Mouse (Mus musculus): Measurements from ENCODE around the gene Ankrd34a. TPM values are rescaled to one million over a fixed set of nuclear protein-coding genes. Genes with fewer than 3 reads are reported as not detected.
A peak's percentile ranks its signal among the peaks of the same experiment; 100 is the strongest.

Ankrd34a gene
- polyA plus RNA-seq, 1 experiment from 2014 or later, result 1.3 TPM

- peak overlapping the region; percentile 99 for H3K27ac ChIP-seq (replicated peaks)
- no peaks in the 10 kb centered on the region for H3K36me3 ChIP-seq (ENCODE audit: control insufficient read depth, insufficient read depth, low read length)
- H3K4me2 ChIP-seq (replicated peaks; ENCODE audit: low read depth), result peak overlapping the region; percentile 47
- H3K9me3 ChIP-seq (ENCODE audit: control insufficient read depth, low read length), result no peaks in the 10 kb centered on the region
- H3K4me3 ChIP-seq (ENCODE audit: low read depth, low read length), result no peak overlapping the region
- H3K9ac ChIP-seq (ENCODE audit: low read length), result peak overlapping the region; percentile 61
- no peak for TF ChIP-seq CTCF (IDR thresholded peaks at IDR 0.05; ENCODE audit: low read depth)
- TF ChIP-seq EP300 (optimal IDR thresholded peaks at IDR 0.05), result peak; percentile 37
- peaks cover 22% of the 10 kb centered on the region for H3K4me1 ChIP-seq (replicated peaks; ENCODE audit: control insufficient read depth, insufficient read depth)
- peak; percentile 87 for DNase-seq (ENCODE audit: low spot score)
- WGBS, result 21% methylated on average over 14 of the region's 14 CpGs
- no peaks in the 10 kb centered on the region for H3K27me3 ChIP-seq (ENCODE audit: control insufficient read depth, insufficient read depth, low read length)
- peak; percentile 66 for ATAC-seq (ENCODE audit: low FRiP score, low TSS enrichment)
Observed at GRCm38 (mm10) chr3:96576005-96576658, 20.3 kb upstream of the Ankrd34a start.

GRCm38 (mm10) chr3:96576690-96577541, 19.5 kb upstream of the Ankrd34a start, which contains the start of gene Gm16253:
Gene Gm16253, plus strand, starts transcription at chr3:96576984.
- no peaks in the 10 kb centered on the region for H3K27me3 ChIP-seq (ENCODE audit: control insufficient read depth, insufficient read depth, low read length)
- WGBS, result 11% methylated on average over 17 of the region's 17 CpGs
- H3K4me2 ChIP-seq (replicated peaks; ENCODE audit: low read depth), result peak within 1 kb of the TSS; percentile 47
- H3K27ac ChIP-seq (replicated peaks), result peak within 1 kb of the TSS; percentile 99
- TF ChIP-seq CTCF (IDR thresholded peaks at IDR 0.05; ENCODE audit: low read depth), result peak; percentile 36; the same call in 1 of the 2 replicates
- TF ChIP-seq EP300 (optimal IDR thresholded peaks at IDR 0.05), result peak; percentile 83
- no peaks in the 10 kb centered on the region for H3K9me3 ChIP-seq (ENCODE audit: control insufficient read depth, low read length)
- peak; percentile 87 for ATAC-seq (ENCODE audit: low FRiP score, low TSS enrichment)
- H3K4me1 ChIP-seq (replicated peaks; ENCODE audit: control insufficient read depth, insufficient read depth), result peaks cover 22% of the 10 kb centered on the region
- no peaks in the 10 kb centered on the region for H3K36me3 ChIP-seq (ENCODE audit: control insufficient read depth, insufficient read depth, low read length)
- peak within 1 kb of the TSS; percentile 61 for H3K9ac ChIP-seq (ENCODE audit: low read length)
- no peak within 1 kb of the TSS for H3K4me3 ChIP-seq (ENCODE audit: low read depth, low read length)
- peak; percentile 93 for DNase-seq (ENCODE audit: low spot score)

- no peaks in the 10 kb centered on the region for H3K9me3 ChIP-seq (ENCODE audit: control insufficient read depth, low read length)
- TF ChIP-seq EP300 (optimal IDR thresholded peaks at IDR 0.05) (no peak), CTCF (IDR thresholded peaks at IDR 0.05; ENCODE audit: low read depth) (no peak)
- H3K4me1 ChIP-seq (replicated peaks; ENCODE audit: control insufficient read depth, insufficient read depth), result peaks cover 22% of the 10 kb centered on the region
- peak overlapping the region; percentile 99 for H3K27ac ChIP-seq (replicated peaks)
- ATAC-seq (ENCODE audit: low FRiP score, low TSS enrichment), result no peak
- no peaks in the 10 kb centered on the region for H3K36me3 ChIP-seq (ENCODE audit: control insufficient read depth, insufficient read depth, low read length)
- 57% methylated on average over 4 of the region's 4 CpGs for WGBS
- no peaks in the 10 kb centered on the region for H3K27me3 ChIP-seq (ENCODE audit: control insufficient read depth, insufficient read depth, low read length)
- no peak for DNase-seq (ENCODE audit: low spot score)
- H3K4me2 ChIP-seq (replicated peaks; ENCODE audit: low read depth), result peak overlapping the region; percentile 14; the same call in 1 of the 2 replicates
- H3K4me3 ChIP-seq (ENCODE audit: low read depth, low read length), result no peak overlapping the region
- H3K9ac ChIP-seq (ENCODE audit: low read length), result peak overlapping the region; percentile 24; the same call in 1 of the 2 replicates
Observed at GRCm38 (mm10) chr3:96577566-96577965, 18.9 kb upstream of the Ankrd34a start.

- H3K27ac ChIP-seq (replicated peaks), result no peak overlapping the region
- 83% methylated on average over 12 of the region's 12 CpGs for WGBS
- H3K4me1 ChIP-seq (replicated peaks; ENCODE audit: control insufficient read depth, insufficient read depth), result peaks cover 22% of the 10 kb centered on the region
- no peaks in the 10 kb centered on the region for H3K9me3 ChIP-seq (ENCODE audit: control insufficient read depth, low read length)
- H3K36me3 ChIP-seq (ENCODE audit: control insufficient read depth, insufficient read depth, low read length), result no peaks in the 10 kb centered on the region
- no peaks in the 10 kb centered on the region for H3K27me3 ChIP-seq (ENCODE audit: control insufficient read depth, insufficient read depth, low read length)
- no peak for DNase-seq (ENCODE audit: low spot score)
- H3K9ac ChIP-seq (ENCODE audit: low read length), result no peak overlapping the region
- TF ChIP-seq CTCF (IDR thresholded peaks at IDR 0.05; ENCODE audit: low read depth), result peak; percentile 23; the same call in 1 of the 2 replicates
- TF ChIP-seq EP300 (optimal IDR thresholded peaks at IDR 0.05), result no peak
- H3K4me3 ChIP-seq (ENCODE audit: low read depth, low read length), result no peak overlapping the region
- H3K4me2 ChIP-seq (replicated peaks; ENCODE audit: low read depth), result no peak overlapping the region
- ATAC-seq (ENCODE audit: low FRiP score, low TSS enrichment), result no peak
Observed at GRCm38 (mm10) chr3:96578561-96579238, 17.7 kb upstream of the Ankrd34a start.

- no peak for DNase-seq (ENCODE audit: low spot score)
- WGBS, result 82% methylated on average over 4 of the region's 4 CpGs
- no peak overlapping the region for H3K4me2 ChIP-seq (replicated peaks; ENCODE audit: low read depth)
Observed at GRCm38 (mm10) chr3:96579239-96579750, 17.1 kb upstream of the Ankrd34a start.

More at GRCm38 (mm10) chr3:96579239-96579750, 17.1 kb upstream of the Ankrd34a start:
- Histone ChIP-seq H3K27me3 (ENCODE audit: control insufficient read depth, insufficient read depth, low read length) (no peaks in the 10 kb centered on the region), H3K36me3 (ENCODE audit: control insufficient read depth, insufficient read depth, low read length) (no peaks in the 10 kb centered on the region), H3K4me1 (replicated peaks; ENCODE audit: control insufficient read depth, insufficient read depth) (peaks cover 19% of the 10 kb centered on the region), H3K4me3 (ENCODE audit: low read depth, low read length) (no peak overlapping the region), H3K9me3 (ENCODE audit: control insufficient read depth, low read length) (no peaks in the 10 kb centered on the region), H3K9ac (ENCODE audit: low read length) (no peak overlapping the region; the same call in 1 of the 2 replicates), H3K27ac (replicated peaks) (peak overlapping the region; percentile 35; the same call in 1 of the 2 replicates)
- TF ChIP-seq CTCF (IDR thresholded peaks at IDR 0.05; ENCODE audit: low read depth) (no peak), EP300 (optimal IDR thresholded peaks at IDR 0.05) (no peak)
- no peak for ATAC-seq (ENCODE audit: low FRiP score, low TSS enrichment)

Data from stomach, postnatal 0 days (tissue).